Mouse (Mus musculus): ENCODE measurements around the gene Ppm1n. TPM values are rescaled to one million over a fixed set of nuclear protein-coding genes. Genes with fewer than 3 reads are reported as not detected.

The Ppm1n gene
- polyA plus RNA-seq, 1 experiment from 2014 or later = 0.17 TPM

- Histone ChIP-seq H3K9me3 (ENCODE audit: control insufficient read depth, low read length) (no peaks in the 10 kb centered on the region), H3K4me2 (replicated peaks; ENCODE audit: low read depth) (no peak overlapping the region), H3K4me3 (ENCODE audit: low read depth, low read length) (no peak overlapping the region), H3K27ac (replicated peaks) (no peak overlapping the region), H3K27me3 (ENCODE audit: control insufficient read depth, insufficient read depth, low read length) (peaks cover 3% of the 10 kb centered on the region; the same call in 1 of the 2 replicates), H3K9ac (ENCODE audit: low read length) (no peak overlapping the region), H3K36me3 (ENCODE audit: control insufficient read depth, insufficient read depth, low read length) (no peaks in the 10 kb centered on the region), H3K4me1 (replicated peaks; ENCODE audit: control insufficient read depth, insufficient read depth) (peaks cover 5% of the 10 kb centered on the region; the same call in 1 of the 2 replicates)
- WGBS = 84% methylated on average over 12 of the region's 12 CpGs
- TF ChIP-seq CTCF (IDR thresholded peaks at IDR 0.05; ENCODE audit: low read depth) (no peak), EP300 (optimal IDR thresholded peaks at IDR 0.05) (no peak)
- ATAC-seq (ENCODE audit: low FRiP score, low TSS enrichment) (no peak), DNase-seq (ENCODE audit: low spot score) (no peak)
Observed at GRCm38 (mm10) chr7:19303046-19303305, 23.1 kb upstream of the Ppm1n start.

GRCm38 (mm10) chr7:19302264-19303045 is 22.6 kb upstream of the Ppm1n start:
- TF ChIP-seq CTCF (IDR thresholded peaks at IDR 0.05; ENCODE audit: low read depth) = no peak
- no peak for TF ChIP-seq EP300 (optimal IDR thresholded peaks at IDR 0.05)
- WGBS = 55% methylated on average over 13 of the region's 13 CpGs
- peaks cover 3% of the 10 kb centered on the region; the same call in 1 of the 2 replicates for H3K27me3 ChIP-seq (ENCODE audit: control insufficient read depth, insufficient read depth, low read length)
- no peak overlapping the region for H3K9ac ChIP-seq (ENCODE audit: low read length)
- H3K4me1 ChIP-seq (replicated peaks; ENCODE audit: control insufficient read depth, insufficient read depth) = peaks cover 5% of the 10 kb centered on the region; the same call in 1 of the 2 replicates
- no peak overlapping the region for H3K27ac ChIP-seq (replicated peaks)
- H3K4me2 ChIP-seq (replicated peaks; ENCODE audit: low read depth) = no peak overlapping the region
- DNase-seq (ENCODE audit: low spot score) (no peak), ATAC-seq (ENCODE audit: low FRiP score, low TSS enrichment) (no peak)
- no peak overlapping the region for H3K4me3 ChIP-seq (ENCODE audit: low read depth, low read length)
- H3K9me3 ChIP-seq (ENCODE audit: control insufficient read depth, low read length) = no peaks in the 10 kb centered on the region
- no peaks in the 10 kb centered on the region for H3K36me3 ChIP-seq (ENCODE audit: control insufficient read depth, insufficient read depth, low read length)

- Histone ChIP-seq H3K9me3 (ENCODE audit: control insufficient read depth, low read length) (no peaks in the 10 kb centered on the region), H3K4me1 (replicated peaks; ENCODE audit: control insufficient read depth, insufficient read depth) (peaks cover 5% of the 10 kb centered on the region; the same call in 1 of the 2 replicates), H3K27me3 (ENCODE audit: control insufficient read depth, insufficient read depth, low read length) (peaks cover 3% of the 10 kb centered on the region; the same call in 1 of the 2 replicates), H3K4me3 (ENCODE audit: low read depth, low read length) (peak overlapping the region; percentile 39; the same call in 1 of the 2 replicates), H3K9ac (ENCODE audit: low read length) (peak overlapping the region; percentile 1; the same call in 1 of the 2 replicates), H3K27ac (replicated peaks) (no peak overlapping the region), H3K4me2 (replicated peaks; ENCODE audit: low read depth) (peak overlapping the region; percentile 29), H3K36me3 (ENCODE audit: control insufficient read depth, insufficient read depth, low read length) (no peaks in the 10 kb centered on the region)
- TF ChIP-seq EP300 (optimal IDR thresholded peaks at IDR 0.05) (no peak), CTCF (IDR thresholded peaks at IDR 0.05; ENCODE audit: low read depth) (no peak)
- 8% methylated on average over 16 of the region's 16 CpGs for WGBS
- DNase-seq (ENCODE audit: low spot score) (no peak), ATAC-seq (ENCODE audit: low FRiP score, low TSS enrichment) (no peak)
Observed at GRCm38 (mm10) chr7:19301461-19302263, 21.8 kb upstream of the Ppm1n start.

GRCm38 (mm10) chr7:19300501-19301421 is 20.9 kb upstream of the Ppm1n start:
- H3K9ac ChIP-seq (ENCODE audit: low read length) = peak overlapping the region; percentile 1; the same call in 1 of the 2 replicates
- DNase-seq (ENCODE audit: low spot score) = peak; percentile 75
- WGBS = under 1% methylated on average over 29 of the region's 29 CpGs

GRCm38 (mm10) chr7:19299194-19299593 is 19.3 kb upstream of the Ppm1n start:
- H3K9ac ChIP-seq (ENCODE audit: low read length) = no peak overlapping the region
- WGBS = 18% methylated on average over 3 of the region's 3 CpGs
- H3K27ac ChIP-seq (replicated peaks) = no peak overlapping the region
- H3K27me3 ChIP-seq (ENCODE audit: control insufficient read depth, insufficient read depth, low read length) = peaks cover 3% of the 10 kb centered on the region; the same call in 1 of the 2 replicates
- no peaks in the 10 kb centered on the region for H3K36me3 ChIP-seq (ENCODE audit: control insufficient read depth, insufficient read depth, low read length)
- H3K9me3 ChIP-seq (ENCODE audit: control insufficient read depth, low read length) = no peaks in the 10 kb centered on the region
- peak; percentile 91 for TF ChIP-seq CTCF (IDR thresholded peaks at IDR 0.05; ENCODE audit: low read depth)
- TF ChIP-seq EP300 (optimal IDR thresholded peaks at IDR 0.05) = no peak
- ATAC-seq (ENCODE audit: low FRiP score, low TSS enrichment) (no peak), DNase-seq (ENCODE audit: low spot score) (peak; percentile 78)
- H3K4me1 ChIP-seq (replicated peaks; ENCODE audit: control insufficient read depth, insufficient read depth) = no peaks in the 10 kb centered on the region
- no peak overlapping the region for H3K4me3 ChIP-seq (ENCODE audit: low read depth, low read length)
- H3K4me2 ChIP-seq (replicated peaks; ENCODE audit: low read depth) = no peak overlapping the region

More at GRCm38 (mm10) chr7:19300501-19301421, 20.9 kb upstream of the Ppm1n start:
- H3K27me3 ChIP-seq (ENCODE audit: control insufficient read depth, insufficient read depth, low read length) = peaks cover 3% of the 10 kb centered on the region; the same call in 1 of the 2 replicates
- H3K4me3 ChIP-seq (ENCODE audit: low read depth, low read length) = peak overlapping the region; percentile 39
- H3K4me1 ChIP-seq (replicated peaks; ENCODE audit: control insufficient read depth, insufficient read depth) = peaks cover 5% of the 10 kb centered on the region; the same call in 1 of the 2 replicates
- H3K27ac ChIP-seq (replicated peaks) = no peak overlapping the region
- peak overlapping the region; percentile 29 for H3K4me2 ChIP-seq (replicated peaks; ENCODE audit: low read depth)
- TF ChIP-seq CTCF (IDR thresholded peaks at IDR 0.05; ENCODE audit: low read depth) (peak; percentile 99), EP300 (optimal IDR thresholded peaks at IDR 0.05) (peak; percentile 20)
- no peaks in the 10 kb centered on the region for H3K36me3 ChIP-seq (ENCODE audit: control insufficient read depth, insufficient read depth, low read length)
- peak; percentile 58 for ATAC-seq (ENCODE audit: low FRiP score, low TSS enrichment)
- H3K9me3 ChIP-seq (ENCODE audit: control insufficient read depth, low read length) = no peaks in the 10 kb centered on the region

Measured in stomach, postnatal 0 days (tissue).